Mouse (Mus musculus): ENCODE measurements at regions not wholly inside any gene's neighbourhood (a gene's known extent, or its start where the extent isn't known, plus 50 kb on each side); places are given as distances from the start of the nearest gene placed in this dataset.

- no peak for TF ChIP-seq FLI1 (IDR thresholded peaks at IDR 0.05; ENCODE audit: low read length)
- TF ChIP-seq GATA1 (IDR thresholded peaks at IDR 0.05; ENCODE audit: borderline replicate concordance, low read length), result no peak
Measured at GRCm38 (mm10) chr1:186393005-186393404, 275.9 kb upstream of the Lyplal1 start.

Measured in megakaryocyte, embryonic 14.5 days (primary cell).